Mouse (Mus musculus): ENCODE results near the gene Olfr1331.

- no peak for TF ChIP-seq EP300 (optimal IDR thresholded peaks at IDR 0.05)
- TF ChIP-seq CTCF (IDR thresholded peaks at IDR 0.05; ENCODE audit: low read depth): no peak
These were observed 28.3 kb upstream of the Olfr1331 start, which contains the start of gene Olfr1333 for GRCm38 (mm10) chr4:118836179-118836578.
